14 mouse cellular contexts compared by ENCODE assay signal in the genomic region with DNA sequence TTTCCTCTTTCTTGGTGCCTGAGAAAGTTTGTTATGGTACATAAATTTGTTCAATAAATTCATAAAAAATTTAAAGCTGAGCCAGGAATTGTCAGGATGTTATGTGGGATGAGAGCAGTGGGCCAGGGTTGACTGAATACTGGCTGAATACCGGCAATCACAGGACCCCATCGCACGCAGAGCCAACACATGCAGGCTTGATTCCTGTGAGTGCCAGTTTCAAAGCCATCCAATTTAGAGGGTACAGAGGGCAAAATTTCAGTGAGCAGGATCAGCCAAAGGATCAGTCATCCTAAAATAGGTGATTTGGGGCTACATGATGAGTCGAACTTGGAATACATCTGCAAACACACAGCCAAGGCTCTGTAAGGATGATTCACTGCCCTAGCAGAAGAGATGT.
DNase-seq lines count a peak whose midpoint lies in the region.
"Had no signal": no experiment of that assay in that cellular context is flagged by ENCODE, and none has a peak within 500 bp of the region (broad histone marks: within the 10 kb centered on the region; RNA-seq: fewer than 3 reads in every experiment).

No protein-coding gene starts in this region.

- peak; percentile 59 to 70 for DNase-seq in cerebellum, postnatal 10 days
- no peak for DNase-seq in cerebellum, adult 8-10 months
- peak; percentile 46 to 65 for DNase-seq in cerebellum, postnatal 14 days
- no peak for DNase-seq in cerebellum, adult 11-12 months
- DNase-seq: adrenal gland, adult 2 months; adrenal gland, adult 8-10 months; adrenal gland, postnatal 10 days; adrenal gland, postnatal 14 days; adrenal gland, postnatal 25 days; adrenal gland, postnatal 36 days; B cell, adult 2 months; cerebellum, adult 11 months; cerebellum, adult 18-20 months; cerebellum, adult 2 months had no signal

Comparison
In these comparisons a context has a peak if more than half of its experiments do, and no peak if none do; other contexts are left out.
1. DNase-seq: peak in cerebellum, postnatal 10 days (2 of 2) and cerebellum, postnatal 14 days (2 of 2); none in cerebellum, adult 8-10 months (single experiment) and cerebellum, adult 11-12 months (single experiment).